Mouse (Mus musculus): ENCODE measurements at regions not wholly inside any gene's neighbourhood (a gene's known extent, or its start where the extent isn't known, plus 50 kb on each side); places are given as distances from the start of the nearest gene placed in this dataset.

- Histone ChIP-seq H3K27me3 (replicated peaks) (no peaks in the 10 kb centered on the region), H3K4me3 (replicated peaks in 1 of 3; ENCODE audit: low read depth in 2 of 3, low read length in 2 of 3, poor library complexity in 1 of 3) (no peak overlapping the region), H3K9ac (ENCODE audit: insufficient read depth, low read depth) (no peak overlapping the region), H3K4me2 (ENCODE audit: insufficient read depth, low read depth, poor library complexity, severe bottlenecking) (no peak overlapping the region), H3K79me2 (replicated peaks; ENCODE audit: control insufficient read depth, extremely low read depth, insufficient read depth, poor library complexity, severe bottlenecking) (no peaks in the 10 kb centered on the region), H3K27ac (ENCODE audit: insufficient read depth, low read depth) (no peak overlapping the region), H3K36me3 (replicated peaks in 1 of 2; ENCODE audit: control insufficient read depth in 1 of 2, insufficient read depth in 1 of 2, low read length in 1 of 2) (no peaks in the 10 kb centered on the region), H3K4me1 (ENCODE audit: control insufficient read depth in 1 of 2, insufficient read depth in 2 of 2) (no peaks in the 10 kb centered on the region), H3K9me3 (replicated peaks; ENCODE audit: low read length) (no peaks in the 10 kb centered on the region)
- TF ChIP-seq RCOR1 (conservative IDR thresholded peaks at IDR 0.05; ENCODE audit: low read depth, low read length) (no peak), E2F4 (IDR thresholded peaks at IDR 0.05; ENCODE audit: insufficient replicate concordance, low read depth, low read length) (no peak), ZMIZ1 (IDR thresholded peaks at IDR 0.05; ENCODE audit: low read depth, low read length) (no peak), HCFC1 (IDR thresholded peaks at IDR 0.05; ENCODE audit: low read depth, low read length) (no peak), JUN (IDR thresholded peaks at IDR 0.05; ENCODE audit: insufficient read depth, low read depth, low read length) (no peak), SIN3A (IDR thresholded peaks at IDR 0.05; ENCODE audit: low read length) (no peak), NELFE (IDR thresholded peaks at IDR 0.05; ENCODE audit: low read depth, low read length) (no peak), MAX (IDR thresholded peaks at IDR 0.05; ENCODE audit: low read length) (no peak), EP300 (IDR thresholded peaks at IDR 0.05; ENCODE audit: low read length) (no peak), POLR2AphosphoS2 (IDR thresholded peaks at IDR 0.05; ENCODE audit: low read depth, low read length) (no peak), POLR2A (IDR thresholded peaks at IDR 0.05; ENCODE audit: low read depth, low read length) (no peak), RAD21 (IDR thresholded peaks at IDR 0.05; ENCODE audit: low read depth, low read length) (no peak)
- DNase-seq (ENCODE audit: extremely low read depth), result no peak
- dilution Hi-C loops (cut with MboI; ENCODE audit: extremely low pct_ligation_motif_present, extremely low pct_unique_long_range_greater_than_20kb, low sequenced_read_pairs) (no loop called here), in situ Hi-C loops (cut with MboI; ENCODE audit: low pct_ligation_motif_present, low pct_unique_long_range_greater_than_20kb, low sequenced_read_pairs) (no loop called here)
These were observed 168.3 kb downstream of the Tbx18 start for GRCm38 (mm10) chr9:87562796-87563195.

- Histone ChIP-seq H3K27me3 (replicated peaks) (no peaks in the 10 kb centered on the region), H3K9me3 (replicated peaks; ENCODE audit: low read length) (no peaks in the 10 kb centered on the region), H3K4me2 (ENCODE audit: insufficient read depth, low read depth, poor library complexity, severe bottlenecking) (no peak overlapping the region), H3K4me3 (replicated peaks in 1 of 3; ENCODE audit: low read depth in 2 of 3, low read length in 2 of 3, poor library complexity in 1 of 3) (no peak overlapping the region), H3K79me2 (replicated peaks; ENCODE audit: control insufficient read depth, extremely low read depth, insufficient read depth, poor library complexity, severe bottlenecking) (no peaks in the 10 kb centered on the region), H3K36me3 (replicated peaks in 1 of 2; ENCODE audit: control insufficient read depth in 1 of 2, insufficient read depth in 1 of 2, low read length in 1 of 2) (no peaks in the 10 kb centered on the region), H3K9ac (ENCODE audit: insufficient read depth, low read depth) (no peak overlapping the region), H3K27ac (ENCODE audit: insufficient read depth, low read depth) (no peak overlapping the region), H3K4me1 (ENCODE audit: control insufficient read depth in 1 of 2, insufficient read depth in 2 of 2) (no peaks in the 10 kb centered on the region)
- TF ChIP-seq MYC (IDR thresholded peaks at IDR 0.05; ENCODE audit: low read depth, low read length), result no peak
- TF ChIP-seq MAFK (IDR thresholded peaks at IDR 0.05; ENCODE audit: insufficient replicate concordance, low read length), result no peak
- dilution Hi-C loops (cut with MboI; ENCODE audit: extremely low pct_ligation_motif_present, extremely low pct_unique_long_range_greater_than_20kb, low sequenced_read_pairs) (no loop called here), in situ Hi-C loops (cut with MboI; ENCODE audit: low pct_ligation_motif_present, low pct_unique_long_range_greater_than_20kb, low sequenced_read_pairs) (no loop called here)
- DNase-seq (ENCODE audit: extremely low read depth), result no peak
These were observed 173.2 kb downstream of the Tbx18 start for GRCm38 (mm10) chr9:87557841-87558240.

- H3K36me3 ChIP-seq (replicated peaks in 1 of 2; ENCODE audit: control insufficient read depth in 1 of 2, insufficient read depth in 1 of 2, low read length in 1 of 2), result no peaks in the 10 kb centered on the region
- H3K27me3 ChIP-seq (replicated peaks), result no peaks in the 10 kb centered on the region
- H3K4me1 ChIP-seq (ENCODE audit: control insufficient read depth in 1 of 2, insufficient read depth in 2 of 2), result no peaks in the 10 kb centered on the region
- DNase-seq (ENCODE audit: extremely low read depth), result no peak
- H3K9ac ChIP-seq (ENCODE audit: insufficient read depth, low read depth), result no peak overlapping the region
- no peaks in the 10 kb centered on the region for H3K9me3 ChIP-seq (replicated peaks; ENCODE audit: low read length)
- H3K4me3 ChIP-seq (replicated peaks in 1 of 3; ENCODE audit: low read depth in 2 of 3, low read length in 2 of 3, poor library complexity in 1 of 3), result no peak overlapping the region
- no peaks in the 10 kb centered on the region for H3K79me2 ChIP-seq (replicated peaks; ENCODE audit: control insufficient read depth, extremely low read depth, insufficient read depth, poor library complexity, severe bottlenecking)
- H3K27ac ChIP-seq (ENCODE audit: insufficient read depth, low read depth), result no peak overlapping the region
- no peak for TF ChIP-seq CTCF (conservative IDR thresholded peaks at IDR 0.05 in 1 of 2, IDR thresholded peaks at IDR 0.05 in 1 of 2; ENCODE audit: low read depth in 2 of 2, low read length in 2 of 2)
- TF ChIP-seq PAX5 (IDR thresholded peaks at IDR 0.05; ENCODE audit: low read length), result no peak
- TF ChIP-seq TCF12 (IDR thresholded peaks at IDR 0.05; ENCODE audit: low read depth, low read length), result no peak
- TF ChIP-seq ZMIZ1 (IDR thresholded peaks at IDR 0.05; ENCODE audit: low read depth, low read length), result no peak
- no peak for TF ChIP-seq MAZ (IDR thresholded peaks at IDR 0.05; ENCODE audit: low read depth, low read length)
- TF ChIP-seq EP300 (IDR thresholded peaks at IDR 0.05; ENCODE audit: low read length), result no peak
- no peak for TF ChIP-seq NELFE (IDR thresholded peaks at IDR 0.05; ENCODE audit: low read depth, low read length)
- no peak for TF ChIP-seq UBTF (IDR thresholded peaks at IDR 0.05; ENCODE audit: low read depth, low read length)
- TF ChIP-seq ZKSCAN1 (IDR thresholded peaks at IDR 0.05; ENCODE audit: borderline replicate concordance, low read depth, low read length), result no peak
- no peak for TF ChIP-seq POLR2AphosphoS2 (IDR thresholded peaks at IDR 0.05; ENCODE audit: low read depth, low read length)
- no peak for TF ChIP-seq E2F4 (IDR thresholded peaks at IDR 0.05; ENCODE audit: insufficient replicate concordance, low read depth, low read length)
- TF ChIP-seq USF1 (IDR thresholded peaks at IDR 0.05; ENCODE audit: low read depth, low read length), result no peak
- no peak for TF ChIP-seq MYC (IDR thresholded peaks at IDR 0.05; ENCODE audit: low read depth, low read length)
- TF ChIP-seq MAFK (IDR thresholded peaks at IDR 0.05; ENCODE audit: insufficient replicate concordance, low read length), result no peak
- TF ChIP-seq ZNF384 (IDR thresholded peaks at IDR 0.05; ENCODE audit: low read depth, low read length), result no peak
- TF ChIP-seq POLR2A (IDR thresholded peaks at IDR 0.05; ENCODE audit: low read depth, low read length), result no peak
- no peak for TF ChIP-seq NRF1 (IDR thresholded peaks at IDR 0.05; ENCODE audit: low read depth, low read length)
- TF ChIP-seq BHLHE40 (IDR thresholded peaks at IDR 0.05; ENCODE audit: low read depth, low read length), result no peak
- no peak for TF ChIP-seq USF2 (conservative IDR thresholded peaks at IDR 0.05; ENCODE audit: low read depth, low read length)
- no peak for TF ChIP-seq GABPA (IDR thresholded peaks at IDR 0.05; ENCODE audit: insufficient replicate concordance, low read depth, low read length)
- dilution Hi-C loops (cut with MboI; ENCODE audit: extremely low pct_ligation_motif_present, extremely low pct_unique_long_range_greater_than_20kb, low sequenced_read_pairs) (no loop called here), in situ Hi-C loops (cut with MboI; ENCODE audit: low pct_ligation_motif_present, low pct_unique_long_range_greater_than_20kb, low sequenced_read_pairs) (no loop called here)
- H3K4me2 ChIP-seq (ENCODE audit: insufficient read depth, low read depth, poor library complexity, severe bottlenecking), result no peak overlapping the region
These were observed 174.1 kb downstream of the Tbx18 start for GRCm38 (mm10) chr9:87556953-87557394.
